Mouse (Mus musculus) olfactory bulb, adult 2 months (tissue): Measurements from ENCODE around the gene Rps6ka5.

Experiments
- CTCF ChIP-seq: fragments of 200-500 bp; IDR thresholded peaks from 2 replicates; pipeline ENCODE4 v1.5.1; 2012; ENCODE audit warnings: low read depth, mild to moderate bottlenecking, low read length, moderate library complexity; ENCODE audit not compliant: insufficient read depth
- POLR2A ChIP-seq: fragments of 200-500 bp; IDR thresholded peaks from 2 replicates; pipeline ENCODE4 v1.6.1; 2012; ENCODE audit warnings: mild to moderate bottlenecking, low read depth, low read length, moderate library complexity; ENCODE audit not compliant: insufficient read depth

GRCm38 (mm10) chr12:100690444-100690843 lies 36.3 kb downstream of the Rps6ka5 start:
- no peak for TF ChIP-seq CTCF
- TF ChIP-seq POLR2A: no peak
